Mouse (Mus musculus): ENCODE measurements around the gene Taldo1.

Gene Taldo1

GRCm38 (mm10) chr7:141423811-141424210 lies 31.8 kb downstream of the Taldo1 start:
- DNase-seq (ENCODE audit: low read depth, low spot score), result no peak

- no peak for DNase-seq (ENCODE audit: low read depth, low spot score)
Measured at GRCm38 (mm10) chr7:141426948-141427730, 35.1 kb downstream of the Taldo1 start.

- DNase-seq (ENCODE audit: low read depth, low spot score), result no peak
Measured at GRCm38 (mm10) chr7:141428701-141429100, 36.7 kb downstream of the Taldo1 start.

- peak; percentile 59 for DNase-seq (ENCODE audit: low read depth, low spot score)
Measured at GRCm38 (mm10) chr7:141429310-141429709, 37.3 kb downstream of the Taldo1 start, which contains the start of gene Cend1. Gene Cend1, minus strand, starts transcription at chr7:141429491.

GRCm38 (mm10) chr7:141429840-141430584 lies 38.0 kb downstream of the Taldo1 start:
- DNase-seq (ENCODE audit: low read depth, low spot score), result no peak

- DNase-seq (ENCODE audit: low read depth, low spot score), result no peak
Measured at GRCm38 (mm10) chr7:141430585-141431240, 38.7 kb downstream of the Taldo1 start.

GRCm38 (mm10) chr7:141431434-141432185 lies 39.6 kb downstream of the Taldo1 start:
- DNase-seq (ENCODE audit: low read depth, low spot score), result no peak

- DNase-seq (ENCODE audit: low read depth, low spot score), result no peak
Measured at GRCm38 (mm10) chr7:141432186-141432611, 40.2 kb downstream of the Taldo1 start.

GRCm38 (mm10) chr7:141432741-141433516 lies 40.9 kb downstream of the Taldo1 start:
- no peak for DNase-seq (ENCODE audit: low read depth, low spot score)

- DNase-seq (ENCODE audit: low read depth, low spot score), result no peak
Measured at GRCm38 (mm10) chr7:141433517-141434400, 41.8 kb downstream of the Taldo1 start.

- DNase-seq (ENCODE audit: low read depth, low spot score), result no peak
Measured at GRCm38 (mm10) chr7:141434464-141434863, 42.5 kb downstream of the Taldo1 start.

- DNase-seq (ENCODE audit: low read depth, low spot score), result no peak
Measured at GRCm38 (mm10) chr7:141435129-141435855, 43.3 kb downstream of the Taldo1 start.

- DNase-seq (ENCODE audit: low read depth, low spot score), result no peak
Measured at GRCm38 (mm10) chr7:141435856-141436522, 44.0 kb downstream of the Taldo1 start.

- no peak for DNase-seq (ENCODE audit: low read depth, low spot score)
Measured at GRCm38 (mm10) chr7:141436523-141436892, 44.5 kb downstream of the Taldo1 start.

- DNase-seq (ENCODE audit: low read depth, low spot score), result no peak
Measured at GRCm38 (mm10) chr7:141437178-141438120, 45.5 kb downstream of the Taldo1 start, which contains the start of gene Slc25a22. Gene Slc25a22, minus strand, starts transcription at chr7:141437892.

- no peak for DNase-seq (ENCODE audit: low read depth, low spot score)
Measured at GRCm38 (mm10) chr7:141438201-141438968, 46.4 kb downstream of the Taldo1 start.

Measured in embryo, embryonic 11.5 days (tissue).